Mouse (Mus musculus) large intestine, adult 2 months (tissue): ENCODE measurements around the gene Jakmip3. TPM values are rescaled to one million over a fixed set of nuclear protein-coding genes. Genes with fewer than 3 reads are reported as not detected.

Experiments used
- DNase-seq: peaks from one replicate; pipeline ENCODE4 v3.0.0-alpha.2; 2012; ENCODE audit warnings: low read depth, low spot score
- WGBS: fragments of 180-500 bp; shearing (Covaris S2); methylation state at CpG from one replicate; pipeline ENCODE4 v1.1.7; 2018; 5-methylcytosine and 5-hydroxymethylcytosine counted together
- polyA plus RNA-seq: library from polyadenylated mRNA; depleted of rRNA; stranded (reverse); fragments of >200 nt; gene quantifications from 2 replicates; pipeline ENCODE4 v1.2.3, GENCODE M21; 2012; rRNA removed

The Jakmip3 gene
- 0.11 and 0.12 TPM in 2 replicates for polyA plus RNA-seq

DNA sequence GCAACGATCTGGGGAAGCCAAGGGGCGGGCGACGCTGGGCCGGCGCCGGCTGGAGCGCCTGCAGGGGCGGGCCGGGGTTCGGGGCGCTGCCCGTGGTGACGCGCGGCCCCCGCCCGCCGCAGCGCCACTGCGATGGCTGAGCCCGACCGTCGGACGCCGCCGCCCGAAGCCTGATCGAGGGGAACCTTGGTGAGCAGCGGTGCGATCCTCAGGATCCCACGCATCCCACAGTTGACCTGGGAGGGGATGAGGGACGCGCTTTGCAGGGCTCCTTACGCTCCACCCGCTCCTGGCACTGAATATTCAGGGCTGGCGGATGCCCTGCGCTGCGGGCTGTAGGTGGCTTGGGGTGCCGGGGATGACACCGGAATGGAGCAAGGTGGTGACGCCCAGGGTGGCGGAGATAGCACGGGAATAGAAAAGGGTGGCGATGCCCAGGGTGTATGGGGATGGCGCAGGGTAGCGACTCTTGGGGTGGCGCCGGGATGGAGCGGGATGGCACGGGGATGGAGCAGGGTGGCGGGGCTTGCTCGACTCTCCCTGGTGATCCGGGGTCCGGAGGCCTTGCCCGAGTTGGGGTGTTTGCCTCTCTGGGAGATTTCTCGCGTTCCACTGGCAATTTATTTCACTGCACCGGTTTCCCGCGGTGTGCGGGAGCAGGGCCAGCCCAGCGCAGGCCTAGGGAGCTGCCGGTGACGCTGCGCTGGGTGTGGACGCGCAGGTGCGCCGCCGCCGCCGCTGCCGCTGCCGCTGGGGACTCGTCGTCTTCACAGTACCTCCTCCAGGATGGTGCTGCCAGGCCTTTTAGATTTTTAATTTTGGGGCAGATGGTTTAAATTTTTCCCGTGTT, at the start of gene Jakmip3:
Jakmip3 (plus strand) TSS at position 119 of the 850 bp plus-strand sequence.
- 2% methylated on average over 78 of the region's 78 CpGs for WGBS
- DNase-seq = no peak

DNA sequence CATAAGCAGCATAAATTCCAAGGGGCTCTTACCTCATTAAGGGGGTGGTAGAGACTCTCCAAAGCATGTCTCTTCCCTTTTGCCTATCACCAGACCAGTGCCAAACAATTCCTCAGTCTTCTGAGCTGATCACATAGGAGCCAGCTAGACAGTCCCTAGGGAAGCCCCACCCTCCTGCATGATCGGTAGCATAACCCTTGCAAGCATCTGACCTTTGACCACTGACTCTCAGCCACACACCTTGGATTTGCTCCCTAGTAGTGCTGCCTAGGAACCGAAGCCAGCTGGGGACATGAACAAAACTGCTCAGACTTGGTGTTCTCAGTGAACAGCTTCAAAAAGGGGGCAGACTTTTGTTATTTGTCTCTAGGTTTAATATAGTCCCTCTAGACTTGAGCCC, 42.4 kb upstream of the Jakmip3 start:
- no peak for DNase-seq
- WGBS = 22% methylated on average over 2 of the region's 2 CpGs

DNA sequence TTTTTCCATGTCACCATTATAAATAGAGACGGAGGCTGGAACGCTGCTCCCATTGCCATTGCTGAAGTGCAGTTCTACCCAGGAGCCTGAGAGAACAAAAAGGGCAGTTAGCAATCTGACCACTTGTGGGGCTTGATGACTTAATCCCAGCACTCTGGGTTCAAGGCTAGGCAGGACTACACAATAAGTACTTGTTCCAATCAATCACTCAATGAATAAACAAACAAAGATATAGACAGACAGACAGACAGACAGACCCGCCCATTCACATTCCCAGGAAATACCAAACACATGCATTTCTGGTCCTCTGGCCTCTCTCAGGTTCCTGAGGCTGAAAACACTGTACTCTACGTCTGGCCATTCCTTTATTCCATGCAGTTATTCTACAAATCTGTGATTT, 41.8 kb upstream of the Jakmip3 start:
- no peak for DNase-seq
- 94% methylated on average over 4 of the region's 4 CpGs for WGBS

DNA sequence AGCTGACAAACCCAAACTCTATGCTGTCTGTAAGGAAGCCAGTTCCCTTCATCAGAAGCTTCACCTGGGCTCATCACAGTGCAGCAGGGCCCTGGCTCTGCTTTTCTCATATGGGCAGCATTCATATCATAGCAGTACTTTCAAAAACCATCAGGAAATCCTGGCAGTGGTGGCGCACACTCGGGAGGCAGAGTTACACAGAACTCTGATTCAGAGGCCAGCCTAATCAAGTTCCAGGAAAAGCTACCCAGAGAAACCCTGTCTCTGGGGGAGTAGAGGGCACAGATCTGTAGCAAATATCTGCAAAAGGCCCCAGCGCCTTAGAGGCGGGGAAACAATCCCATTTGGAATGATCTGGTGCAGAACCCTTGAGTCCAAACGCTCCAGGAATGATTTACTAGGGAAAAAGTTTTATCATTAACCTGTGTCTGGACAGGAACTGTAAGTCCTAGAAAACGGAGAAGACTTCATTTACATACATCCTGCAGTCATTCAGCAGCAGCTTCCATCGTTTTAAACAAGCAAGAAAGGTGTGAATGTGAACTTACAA, 36.6 kb upstream of the Jakmip3 start:
- no peak for DNase-seq
- WGBS = 32% methylated on average over 7 of the region's 7 CpGs

DNA sequence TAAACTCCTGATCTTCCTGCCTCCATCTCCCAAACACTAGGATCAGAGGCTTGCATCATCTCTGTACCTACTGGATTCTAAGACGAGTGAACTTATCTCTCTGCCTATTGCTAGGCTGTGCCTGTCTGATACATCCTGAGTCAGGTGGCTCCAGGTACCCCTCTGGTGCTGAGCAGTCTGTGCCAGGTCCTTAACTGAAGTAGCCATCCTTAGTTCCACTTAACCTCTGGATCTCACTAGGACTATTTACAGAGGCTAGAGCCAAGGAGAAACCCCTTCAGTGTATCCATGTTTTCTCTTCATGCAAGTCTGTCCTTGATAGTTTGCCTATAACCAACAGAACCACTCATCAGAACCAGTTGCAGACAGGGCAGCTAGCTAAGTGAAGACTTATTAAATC, 34.1 kb upstream of the Jakmip3 start:
- WGBS = 64% methylated on average over 1 of the region's 1 CpGs
- no peak for DNase-seq

DNA sequence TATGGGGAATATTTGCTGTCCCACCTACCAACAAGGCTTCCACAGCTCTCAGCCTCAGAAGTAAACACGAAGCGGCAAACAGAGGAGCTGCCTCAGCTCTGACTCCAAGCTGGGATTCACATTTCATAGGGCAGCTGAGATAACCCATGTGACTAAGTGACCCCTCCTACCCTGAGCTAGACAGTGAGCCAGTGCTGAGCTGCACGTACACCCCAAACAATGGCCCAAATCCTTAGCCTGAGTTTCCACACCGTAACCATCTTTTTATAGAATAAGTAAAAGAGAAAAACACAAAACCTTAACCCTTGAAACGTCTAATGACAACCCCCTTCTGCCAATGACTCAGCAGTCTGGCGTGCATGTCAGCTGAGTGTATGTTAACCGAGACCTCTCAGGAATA, 33.5 kb upstream of the Jakmip3 start:
- WGBS = 33% methylated on average over 7 of the region's 7 CpGs
- no peak for DNase-seq

DNA sequence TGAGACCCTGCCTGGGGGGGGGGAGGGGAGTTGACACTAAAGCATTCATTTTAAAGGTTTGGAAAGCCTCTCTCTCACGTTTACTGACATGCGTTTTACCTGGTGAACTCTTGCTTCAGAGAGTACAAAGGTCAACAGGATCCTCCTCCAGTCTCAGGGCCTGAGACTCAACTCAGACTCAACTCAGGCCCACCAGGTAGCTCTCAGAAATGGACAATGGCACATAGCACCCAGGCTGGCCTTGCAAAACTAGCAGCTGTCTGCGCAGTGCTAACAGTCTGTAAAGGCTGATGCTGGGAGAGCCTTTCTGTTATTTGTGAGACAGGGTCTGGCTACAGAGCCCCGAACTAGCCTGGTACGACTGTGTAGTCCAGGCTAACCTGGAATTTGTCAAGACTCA, 32.6 kb upstream of the Jakmip3 start:
- 62% methylated on average over 5 of the region's 5 CpGs for WGBS
- no peak for DNase-seq

DNA sequence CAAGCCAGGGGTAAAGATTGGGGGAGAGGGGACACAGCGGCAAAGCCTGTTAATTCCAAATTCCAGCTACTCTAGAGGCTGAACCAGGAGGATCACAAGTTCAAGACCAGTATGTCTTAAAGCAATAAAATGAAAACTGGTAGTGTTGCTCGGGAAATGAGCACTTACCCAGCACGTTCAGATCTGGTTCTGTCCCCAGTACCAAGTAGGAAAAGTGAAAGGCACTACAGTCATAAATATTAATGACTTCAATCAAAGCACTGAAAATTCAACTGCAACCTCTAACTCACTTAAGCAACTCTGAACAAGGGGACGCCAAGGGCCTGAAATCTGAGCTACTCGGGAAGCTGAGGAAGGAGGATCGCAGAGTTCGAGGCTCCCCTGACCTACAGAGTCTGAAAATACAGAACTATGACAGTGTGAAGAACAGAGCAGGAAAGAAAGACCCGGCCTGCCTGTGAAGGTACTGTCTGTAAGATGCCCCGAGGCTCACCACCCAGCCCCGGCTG, 31.7 kb upstream of the Jakmip3 start:
- no peak for DNase-seq
- WGBS = 19% methylated on average over 10 of the region's 10 CpGs

DNA sequence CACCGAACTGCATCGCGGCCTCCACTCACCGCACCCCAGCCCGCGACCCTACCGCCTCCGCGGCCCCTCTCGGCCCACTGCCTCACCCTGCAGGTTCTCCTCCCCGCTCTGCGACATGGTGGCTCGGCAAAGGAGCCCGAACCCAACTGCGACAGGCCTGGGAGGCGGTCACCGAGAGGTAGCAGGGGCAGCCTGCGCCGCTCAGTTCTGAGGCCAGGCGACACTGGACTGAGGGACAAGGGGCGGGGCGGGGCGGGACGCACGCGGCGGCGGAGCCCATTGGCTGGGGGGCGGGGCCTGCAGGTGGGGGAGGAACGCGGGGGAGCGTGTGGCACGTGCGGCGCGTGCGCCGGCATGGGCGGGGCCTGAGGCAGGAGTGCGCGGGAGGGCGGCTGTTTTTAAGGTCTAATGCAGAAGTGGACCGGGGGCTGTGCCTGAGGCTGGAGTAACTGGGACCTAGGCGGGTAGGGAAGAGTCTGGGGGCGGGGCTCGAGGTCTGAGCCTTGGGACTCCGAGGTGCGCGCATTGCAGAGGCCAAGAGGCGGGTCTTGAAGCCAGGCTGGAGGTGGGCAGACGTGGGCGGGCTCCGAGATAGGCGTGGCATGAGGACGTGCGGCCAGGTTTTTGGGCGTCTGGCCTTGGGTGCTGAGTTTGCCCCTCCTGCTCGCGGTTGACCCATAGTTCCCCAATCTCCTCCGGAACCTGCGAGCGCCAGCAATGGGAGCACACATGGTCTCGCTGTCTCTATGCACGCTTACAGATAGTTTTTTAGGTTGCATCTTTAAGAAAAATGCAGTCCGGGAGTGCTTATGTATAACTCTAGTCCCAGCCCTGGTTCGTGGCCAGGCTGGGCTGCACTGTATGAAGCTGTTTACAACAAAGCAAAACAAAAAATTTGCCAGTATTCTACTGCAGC, 31.0 kb upstream of the Jakmip3 start, which contains the start of gene Bnip3:
Bnip3 (minus strand) TSS at position 243 of the 916 bp plus-strand sequence.
- under 1% methylated on average over 65 of the region's 66 CpGs for WGBS
- DNase-seq = peak; percentile 56

DNA sequence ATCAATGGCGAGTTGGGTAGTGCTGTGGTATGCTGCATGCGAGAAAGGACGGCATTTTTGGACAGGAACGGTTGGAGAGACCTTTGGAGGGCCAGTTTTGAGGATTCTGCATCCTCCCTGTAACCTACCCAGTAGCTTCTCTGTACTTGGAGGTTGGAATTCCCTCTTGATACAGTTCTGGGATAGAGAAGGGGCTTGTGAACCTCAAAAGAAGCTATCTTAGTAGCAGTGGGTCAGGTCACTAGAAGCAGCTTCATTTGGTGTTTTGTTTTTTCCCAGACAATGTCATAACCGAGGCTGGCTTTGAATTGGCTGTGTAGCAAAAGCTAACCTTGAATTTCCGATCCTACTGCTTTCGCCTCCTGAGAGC, 30.4 kb upstream of the Jakmip3 start:
- WGBS = 25% methylated on average over 7 of the region's 7 CpGs
- DNase-seq = no peak

DNA sequence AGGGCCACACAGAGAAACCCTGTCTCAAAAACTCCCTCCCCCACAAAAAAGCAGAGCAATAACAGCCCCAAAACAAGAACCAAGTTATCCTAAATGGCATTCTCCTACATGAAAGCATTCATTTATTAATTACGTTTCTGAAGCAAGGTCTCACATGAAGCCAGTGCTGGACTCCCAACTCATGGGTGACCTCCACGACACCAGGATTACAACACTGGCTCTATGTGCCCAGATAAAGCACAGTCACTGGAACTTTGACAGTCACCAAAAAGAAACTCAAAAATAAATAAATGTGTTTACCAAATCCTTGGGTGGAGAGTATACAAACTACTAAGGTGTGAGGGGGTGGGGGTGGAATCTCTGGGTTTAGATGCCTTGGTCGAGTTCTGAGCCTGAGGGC, 26.9 kb upstream of the Jakmip3 start:
- DNase-seq = no peak
- 74% methylated on average over 3 of the region's 3 CpGs for WGBS

DNA sequence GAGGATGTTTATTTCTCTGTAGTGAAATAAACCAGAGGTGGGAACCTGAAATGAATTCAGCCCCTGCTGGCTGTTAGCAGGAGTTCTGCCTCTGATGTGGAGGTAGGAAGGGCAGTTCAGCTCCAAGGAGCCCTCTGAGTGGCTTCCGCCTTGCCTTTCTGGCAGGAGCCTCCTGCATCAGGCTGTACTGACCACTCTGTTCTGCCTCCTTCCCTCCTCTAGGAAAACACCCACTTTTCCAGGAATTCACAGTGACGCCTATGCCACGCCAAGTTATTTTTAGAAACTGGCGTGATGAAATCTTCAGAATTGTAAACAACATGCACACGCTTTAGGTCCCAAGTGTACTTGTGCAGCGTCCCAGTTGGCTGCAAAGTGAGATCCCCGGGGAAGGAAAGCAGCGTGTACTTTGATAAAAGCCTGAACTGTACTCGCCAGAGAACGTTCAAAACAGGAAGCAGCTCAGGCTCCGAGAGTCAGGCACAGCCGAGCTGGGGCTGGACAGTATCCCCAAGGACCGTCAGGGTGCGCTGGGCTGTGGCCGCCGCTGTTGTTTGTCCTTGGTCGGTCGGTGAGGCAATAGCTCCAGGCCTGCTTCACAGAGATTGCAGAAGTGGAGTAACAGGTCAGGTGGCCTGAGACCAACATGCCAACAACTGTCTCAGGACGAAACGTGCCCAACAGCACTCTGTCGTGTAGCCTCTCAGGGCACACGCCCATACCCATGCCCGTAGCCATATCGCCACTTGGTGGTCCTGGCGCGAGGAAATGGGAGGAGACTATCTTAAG, 21.2 kb upstream of the Jakmip3 start:
- no peak for DNase-seq
- 2% methylated on average over 26 of the region's 26 CpGs for WGBS

DNA sequence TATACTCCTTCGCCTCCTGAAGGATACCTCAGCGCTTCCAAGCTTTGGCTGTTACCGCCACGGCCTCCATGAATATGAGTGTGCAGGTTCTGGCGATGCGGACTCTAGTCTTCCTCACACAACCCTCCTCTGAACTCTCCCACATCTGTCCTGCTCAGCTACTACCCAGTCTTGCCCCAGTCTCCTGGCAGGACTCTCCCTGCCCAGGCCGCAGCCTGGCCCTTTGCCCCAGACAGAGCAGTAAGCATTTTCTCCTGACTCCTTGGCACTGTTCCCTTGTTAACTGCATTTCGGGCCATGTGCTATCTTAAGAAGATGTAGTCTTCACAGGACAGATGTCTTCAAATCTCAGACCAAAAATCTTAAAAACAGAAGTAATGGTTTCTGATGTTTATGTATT, 18.9 kb upstream of the Jakmip3 start:
- 92% methylated on average over 8 of the region's 8 CpGs for WGBS
- DNase-seq = no peak

DNA sequence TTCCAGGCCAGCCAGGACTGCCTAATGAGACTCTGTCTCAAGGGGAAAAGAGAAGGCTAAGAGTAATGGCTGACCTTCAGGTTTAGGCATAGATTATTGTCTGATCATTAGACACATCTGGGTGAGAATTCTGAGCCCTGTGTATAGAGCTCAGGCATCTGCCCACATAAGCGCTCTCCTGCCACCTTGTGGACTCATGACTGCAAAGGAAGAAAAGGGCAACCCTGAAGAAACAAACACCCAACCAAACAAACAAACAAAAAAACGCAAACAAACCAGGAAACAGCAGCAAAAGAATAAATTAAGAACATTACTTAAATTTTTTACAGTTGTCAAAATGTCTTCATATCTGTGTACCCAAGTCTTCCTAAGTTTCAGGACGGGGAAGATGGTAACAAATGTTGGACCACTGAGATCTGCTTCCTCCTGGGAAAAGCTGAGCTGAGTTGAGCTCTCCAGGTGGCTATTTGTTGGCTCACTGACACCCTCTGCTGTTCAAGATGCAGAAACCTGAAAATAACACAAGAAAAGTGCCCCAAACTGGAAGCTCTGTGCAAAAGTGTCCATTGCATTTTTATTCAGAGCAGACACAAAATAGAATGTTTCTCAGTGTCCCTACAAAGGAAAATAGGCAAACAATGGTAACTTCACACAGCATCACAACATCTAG, 16.6 kb upstream of the Jakmip3 start:
- 11% methylated on average over 3 of the region's 3 CpGs for WGBS
- DNase-seq = no peak

DNA sequence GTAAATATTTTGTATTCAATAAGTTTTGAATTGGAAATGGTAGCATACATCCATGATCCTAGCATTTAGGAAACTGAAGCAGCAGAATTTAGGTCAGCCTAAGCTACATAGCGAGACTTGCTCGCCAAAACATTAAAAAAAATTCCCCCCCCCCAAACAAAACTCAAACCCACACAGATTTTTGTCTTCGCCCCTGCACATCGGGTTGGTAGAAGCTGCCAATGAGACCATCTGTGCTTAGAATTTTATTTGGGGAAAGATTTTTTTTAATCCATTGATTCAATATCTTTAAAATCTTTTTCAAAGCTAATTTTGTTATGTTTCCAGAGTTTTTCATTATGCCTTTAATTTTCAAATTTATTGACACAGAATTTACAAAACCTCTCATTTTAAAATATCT, 12.1 kb upstream of the Jakmip3 start:
- DNase-seq = no peak
- 91% methylated on average over 4 of the region's 4 CpGs for WGBS

DNA sequence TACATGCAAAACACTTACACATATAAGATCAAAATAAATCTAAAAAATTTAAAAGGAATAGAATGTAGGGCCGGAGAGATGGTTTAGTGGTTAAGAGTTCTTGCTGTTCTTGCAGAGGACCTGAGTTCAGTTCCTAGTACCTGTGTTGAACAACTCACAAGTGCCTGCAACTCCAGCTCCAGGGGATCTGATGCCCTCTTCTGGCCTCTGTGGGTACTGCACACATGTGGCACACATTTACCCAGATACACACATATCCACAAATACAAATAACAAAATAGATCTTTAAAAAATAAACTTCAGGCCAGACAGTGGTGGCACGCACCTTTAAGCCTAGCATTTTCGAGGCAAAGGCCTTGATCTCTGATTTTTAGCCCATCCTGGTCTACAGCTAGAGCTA, 6.0 kb upstream of the Jakmip3 start:
- 87% methylated on average over 3 of the region's 3 CpGs for WGBS
- no peak for DNase-seq

DNA sequence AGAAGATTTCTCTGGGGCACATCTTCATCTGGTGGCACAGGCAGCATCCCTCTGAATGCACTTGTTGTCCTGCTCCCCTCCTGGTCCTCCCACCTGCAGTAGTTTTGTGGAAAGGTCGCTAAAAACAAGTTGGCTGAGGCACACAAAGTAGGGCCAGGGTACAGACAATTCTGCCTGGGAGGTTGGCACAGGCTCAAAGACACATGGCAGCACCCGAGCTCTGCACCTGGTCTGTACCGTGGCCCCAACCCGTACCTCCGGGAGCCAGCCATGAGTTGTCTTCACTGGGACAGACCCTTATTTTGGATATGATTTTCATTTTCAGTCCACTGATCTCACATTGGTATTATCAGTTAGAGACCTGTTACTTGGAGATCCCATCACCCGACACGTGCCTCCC, 1.5 kb upstream of the Jakmip3 start:
- no peak for DNase-seq
- WGBS = 70% methylated on average over 7 of the region's 7 CpGs

DNA sequence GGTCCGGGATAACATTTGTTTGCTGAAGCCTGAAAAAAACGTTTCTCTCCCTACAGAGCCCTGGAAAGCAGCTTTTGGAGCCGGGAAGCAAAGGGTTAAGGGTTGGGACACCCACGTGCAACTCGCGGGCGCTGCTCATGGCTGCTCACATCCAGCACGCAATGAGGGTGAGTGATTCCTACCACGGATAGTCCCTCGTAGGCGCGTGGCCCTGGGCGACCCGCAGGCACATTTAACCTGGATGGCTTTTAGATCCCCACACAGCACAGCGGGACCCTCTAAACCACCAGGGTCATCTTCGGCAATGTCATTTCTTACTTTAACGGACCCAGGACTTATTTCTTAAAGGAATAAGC, 296 bp upstream of the Jakmip3 start:
- 3% methylated on average over 17 of the region's 17 CpGs for WGBS
- no peak for DNase-seq

DNA sequence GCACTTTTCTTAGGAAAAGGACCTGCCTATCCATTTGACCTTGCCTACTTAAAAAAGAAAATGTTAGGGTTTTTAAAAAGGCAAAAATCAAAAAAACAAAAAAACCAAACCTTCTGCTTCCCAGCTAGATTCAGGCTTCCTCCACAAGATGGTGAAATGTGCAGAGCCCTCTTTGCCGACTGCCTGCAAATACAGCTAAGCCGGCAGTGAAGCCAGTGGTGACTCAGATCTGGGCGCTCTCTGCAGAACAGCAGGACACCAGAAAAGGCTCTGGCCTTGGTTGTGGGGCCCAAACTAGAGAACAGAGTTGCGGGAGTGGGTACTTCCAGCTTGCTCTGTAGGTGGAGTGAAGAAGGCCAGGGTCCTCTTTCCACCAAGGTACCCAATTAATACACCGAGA, 1.0 kb downstream of the Jakmip3 start:
- 31% methylated on average over 5 of the region's 5 CpGs for WGBS
- no peak for DNase-seq
